Mouse (Mus musculus) stomach, postnatal 0 days (tissue): ENCODE results near the gene Cerkl.

ENCODE experiments used
- CTCF ChIP-seq: IDR thresholded peaks from 2 replicates; pipeline ENCODE4 v1.5.1; 2016; ENCODE audit warnings: antibody characterized with exemption, low read depth, mild to moderate bottlenecking, moderate library complexity
- EP300 ChIP-seq: optimal IDR thresholded peaks from 2 replicates; pipeline ENCODE3; 2016; ENCODE audit warnings: antibody characterized with exemption

DNA sequence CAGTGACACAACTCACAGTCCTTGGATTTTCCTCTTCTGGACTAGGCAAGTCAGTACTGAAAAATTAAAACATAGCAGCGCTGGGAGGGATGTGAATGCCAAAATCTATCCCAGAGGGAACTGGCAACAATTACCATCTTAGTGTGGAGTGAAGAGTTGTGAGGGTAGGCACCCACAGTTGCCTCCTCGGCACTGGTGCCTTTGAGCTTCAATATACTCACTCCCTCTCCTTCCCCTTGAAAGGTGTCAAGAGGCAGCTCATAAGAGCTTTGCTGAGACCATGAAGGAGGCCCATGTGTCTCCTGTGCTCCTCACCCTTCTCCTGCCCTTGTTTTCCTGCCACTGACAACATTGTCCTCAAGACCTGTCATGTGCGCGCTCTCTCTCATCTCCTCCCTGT is 5.8 kb upstream of the Cerkl start:
- TF ChIP-seq CTCF (no peak), EP300 (no peak)
